Mouse (Mus musculus) liver, postnatal 0 days (tissue): ENCODE measurements around the gene Itih3.

Experiments used
- CTCF ChIP-seq: sonication (generic); IDR thresholded peaks from 2 replicates; pipeline ENCODE4 v1.5.1; 2016; ENCODE audit warnings: antibody characterized with exemption, low read depth
- EP300 ChIP-seq: IDR thresholded peaks from 2 replicates; pipeline ENCODE4 v1.6.1; 2016; ENCODE audit warnings: antibody characterized with exemption, low read depth, mild to moderate bottlenecking

- TF ChIP-seq CTCF (no peak), EP300 (no peak)
Measured at GRCm38 (mm10) chr14:30959031-30959430, 35.5 kb upstream of the Itih3 start.
